Mouse (Mus musculus) left cerebral cortex, adult 11 months (tissue): Measurements from ENCODE around the gene Snx7.

ENCODE experiments used
- DNase-seq: peaks from one replicate; pipeline ENCODE4 v3.0.0; 2022; ENCODE audit warnings: low spot score

Snx7 gene

DNA sequence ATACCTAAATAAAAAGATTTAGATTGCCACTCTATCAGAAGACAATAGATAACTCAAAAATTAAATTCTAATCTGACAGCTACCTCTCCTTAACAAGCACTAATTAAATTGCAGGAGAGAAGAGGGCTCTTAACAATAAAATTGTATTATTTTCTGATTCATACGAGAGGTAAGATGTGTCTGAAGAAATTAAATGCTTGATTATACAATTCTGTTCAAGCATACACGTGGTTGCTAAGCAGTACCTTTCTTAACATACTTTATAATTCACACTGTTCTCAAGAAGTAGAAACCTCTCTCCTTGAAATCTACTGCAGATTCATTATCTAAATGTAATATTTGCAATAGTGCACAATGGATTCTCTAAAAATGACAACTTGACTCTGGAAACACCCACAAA lies 54.5 kb downstream of the Snx7 start:
- DNase-seq, result no peak

DNA sequence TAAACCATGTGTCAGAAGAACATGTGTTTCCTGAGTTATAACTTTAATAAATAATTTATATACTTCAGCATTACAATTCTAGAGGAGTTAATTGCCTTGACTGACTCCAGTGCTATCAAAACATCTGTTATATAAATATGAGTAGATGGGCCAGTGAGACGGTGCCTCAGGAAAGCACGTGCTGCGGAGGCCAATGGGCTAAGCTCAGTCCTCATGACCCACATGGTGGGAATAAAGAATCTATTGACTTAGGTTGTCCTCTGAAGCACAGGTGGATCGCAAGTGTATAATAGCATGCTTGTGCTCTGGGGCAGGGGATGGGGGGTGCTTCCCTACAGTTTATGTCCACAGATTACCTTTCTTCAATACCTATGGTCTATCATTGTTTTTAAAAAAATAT lies 56.6 kb downstream of the Snx7 start:
- DNase-seq, result no peak

- DNase-seq, result no peak
Observed at GRCm38 (mm10) chr3:117805782-117806181, 63.0 kb downstream of the Snx7 start.

GRCm38 (mm10) chr3:117794501-117794900 lies 74.2 kb downstream of the Snx7 start:
- no peak for DNase-seq

DNA sequence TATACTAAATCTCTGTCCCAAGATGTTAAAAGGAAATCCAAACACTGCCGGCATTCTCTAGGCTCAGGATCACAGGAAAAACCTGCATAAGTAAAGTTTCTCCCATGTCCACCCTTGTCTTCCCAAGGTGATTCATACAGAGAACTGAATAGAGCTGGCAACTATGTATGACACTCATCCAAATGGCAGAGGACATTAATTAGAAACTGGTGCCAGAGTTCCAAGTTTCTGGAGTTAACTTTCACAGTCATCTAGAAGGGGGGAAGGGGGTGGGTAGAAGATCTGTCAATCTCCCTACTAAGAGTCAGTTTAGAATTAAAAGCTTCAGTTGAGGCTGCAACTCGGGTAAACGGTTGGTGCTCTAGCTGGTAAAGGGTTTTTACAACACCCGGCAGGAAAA lies 76.8 kb downstream of the Snx7 start:
- DNase-seq, result no peak

GRCm38 (mm10) chr3:117791273-117791672 lies 77.5 kb downstream of the Snx7 start:
- DNase-seq, result no peak

DNA sequence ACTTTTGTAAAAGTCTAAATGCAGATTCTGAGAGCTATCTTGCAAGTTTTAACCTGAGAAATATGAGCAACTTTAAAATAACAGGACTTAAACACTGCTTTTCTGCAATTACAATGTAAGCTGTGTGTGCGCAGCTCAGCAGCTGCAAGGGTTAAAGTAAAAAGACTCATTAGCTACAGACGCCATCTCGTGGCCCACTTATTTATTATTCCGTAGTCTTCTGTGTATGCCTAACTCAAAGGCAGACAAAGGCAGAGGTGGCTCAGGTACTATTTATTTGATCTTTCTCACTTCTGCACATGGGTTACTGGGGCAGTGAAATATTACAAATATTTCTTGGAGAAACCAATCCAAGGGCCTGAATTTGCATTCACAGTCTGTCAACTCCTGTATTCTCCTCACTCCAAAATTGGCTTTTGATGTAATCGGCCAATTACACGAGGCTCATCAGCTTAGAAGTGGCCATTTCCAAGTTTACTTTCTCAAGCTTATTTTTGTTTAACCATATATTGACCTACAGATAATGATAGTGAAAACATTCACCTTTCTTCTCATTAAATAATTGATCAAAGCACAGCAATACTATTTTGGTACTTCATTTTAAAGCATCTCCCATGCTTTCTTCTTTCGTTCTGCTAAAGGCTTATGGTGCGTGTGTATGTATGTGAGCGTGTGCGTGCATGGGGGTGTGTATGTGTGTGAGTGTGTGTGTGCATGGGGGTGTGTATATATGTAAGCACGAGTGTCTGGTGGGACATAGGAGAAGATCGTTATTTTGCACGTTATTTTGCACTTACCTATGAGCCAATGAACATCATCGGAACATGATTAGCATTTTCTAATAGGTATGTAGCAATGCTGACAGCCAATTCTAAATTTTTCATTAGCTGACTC lies 79.7 kb downstream of the Snx7 start:
- DNase-seq, result peak; percentile 45

DNA sequence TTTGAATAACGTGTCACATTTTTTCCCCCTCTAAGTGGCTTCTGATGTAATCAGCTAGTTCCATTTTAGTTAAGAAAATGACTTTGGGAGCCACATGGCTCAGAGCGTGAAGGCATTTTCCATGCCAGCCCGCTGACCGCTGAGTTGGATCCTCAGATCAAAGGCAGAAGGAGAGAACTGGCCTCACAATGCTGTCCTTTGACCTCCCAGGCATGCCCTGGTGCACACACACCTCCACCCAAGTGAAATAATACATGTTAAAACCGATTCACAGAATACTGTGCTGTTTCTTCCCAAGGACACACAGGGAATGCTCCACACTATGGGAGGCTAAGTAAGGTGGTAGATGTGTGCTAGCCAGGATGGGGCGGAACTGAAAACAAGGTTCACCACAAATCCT lies 81.5 kb downstream of the Snx7 start:
- DNase-seq, result no peak

- DNase-seq, result no peak
Observed at GRCm38 (mm10) chr3:117752151-117752757, 116.5 kb downstream of the Snx7 start.

DNA sequence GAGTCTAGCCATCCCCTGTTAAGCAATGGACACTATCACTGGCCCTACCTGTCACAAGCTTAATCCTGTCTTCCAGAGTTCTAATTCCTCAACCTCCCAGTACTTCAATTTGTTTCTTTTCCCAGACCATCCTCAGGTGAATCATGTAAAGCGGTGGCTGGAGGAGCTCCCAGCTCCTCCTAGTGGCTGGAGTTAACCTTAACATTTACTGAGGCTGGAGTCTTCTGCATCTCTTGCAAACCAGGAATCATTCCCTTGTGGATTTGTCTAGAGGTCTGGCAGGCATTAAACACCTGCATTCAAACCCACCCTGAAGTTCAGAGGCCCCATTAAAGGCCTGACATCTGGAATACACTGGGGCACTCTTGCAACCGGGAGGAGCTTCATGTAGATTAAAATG lies 117.1 kb downstream of the Snx7 start:
- DNase-seq, result no peak

- DNase-seq, result no peak
Observed at GRCm38 (mm10) chr3:117749256-117749655, 119.5 kb downstream of the Snx7 start.

GRCm38 (mm10) chr3:117739760-117740159 lies 129.0 kb downstream of the Snx7 start:
- DNase-seq, result no peak

- DNase-seq, result no peak
Observed at GRCm38 (mm10) chr3:117732661-117733060, 136.1 kb downstream of the Snx7 start.
